Mouse (Mus musculus): ENCODE results near the gene Unc119. TPM values are rescaled to one million over a fixed set of nuclear protein-coding genes. Genes with fewer than 3 reads are reported as not detected.

Gene Unc119
- total and polyA plus RNA-seq, 2 experiments from 2014 or later: 82.0 to 125 TPM

DNA sequence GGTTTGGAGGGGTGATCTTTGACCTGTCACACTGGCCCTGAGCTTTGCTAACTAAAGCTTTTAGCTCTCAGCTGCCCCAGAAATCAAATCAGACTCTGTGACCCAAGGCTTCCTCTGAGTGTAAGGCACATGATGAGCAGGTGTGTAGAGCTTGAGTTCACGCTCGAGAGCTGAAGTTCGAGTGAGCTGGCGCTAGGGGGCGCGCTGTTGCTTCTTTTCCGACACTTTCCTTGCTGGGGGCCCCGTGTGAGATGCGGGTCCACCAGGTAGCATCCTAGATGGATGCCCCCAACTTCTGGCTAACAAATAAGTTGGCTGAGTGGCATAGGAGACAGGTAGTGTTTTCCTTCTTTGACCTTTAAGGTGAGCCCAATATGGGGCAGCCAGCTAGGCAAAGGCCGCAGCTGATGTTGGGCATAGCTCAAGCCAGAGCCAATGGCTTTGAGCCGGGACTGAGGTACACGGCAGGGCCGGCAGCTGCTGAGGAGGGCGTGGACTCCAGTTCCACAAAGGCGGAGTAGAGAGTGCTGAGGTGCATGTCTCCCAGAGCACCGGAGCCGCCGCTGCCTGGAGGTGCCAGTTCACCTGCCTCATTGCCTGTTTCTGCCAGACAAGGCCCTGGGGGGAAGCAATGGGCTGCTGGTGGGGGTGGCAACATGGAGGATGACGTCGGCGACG lies 15.2 kb downstream of the Unc119 start:
- no peaks in the 10 kb centered on the region for H3K4me1 ChIP-seq (ENCODE audit: insufficient read depth, low read length)
- H3K4me3 ChIP-seq (ENCODE audit: low read length): no peak overlapping the region
- H3K27me3 ChIP-seq (ENCODE audit: insufficient read depth, low read length): no peaks in the 10 kb centered on the region
- no peaks in the 10 kb centered on the region for H3K36me3 ChIP-seq (ENCODE audit: insufficient read depth, low read length)
- no peaks in the 10 kb centered on the region for H3K9me3 ChIP-seq (ENCODE audit: low read length)
- DNase-seq (ENCODE audit: low spot score): peak; percentile 64
- no peak overlapping the region for H3K4me2 ChIP-seq (ENCODE audit: low read depth, low read length)
- no peak for ATAC-seq
- 16% methylated on average over 22 of the region's 22 CpGs for WGBS
- TF ChIP-seq CTCF (IDR thresholded peaks at IDR 0.05; ENCODE audit: low read depth): peak; percentile 72
- no peak overlapping the region for H3K9ac ChIP-seq (replicated peaks; ENCODE audit: low read length)
- no peak overlapping the region for H3K27ac ChIP-seq

- TF ChIP-seq CTCF (IDR thresholded peaks at IDR 0.05; ENCODE audit: low read depth): peak; percentile 81
- ATAC-seq (peak; percentile 62), DNase-seq (ENCODE audit: low spot score) (peak; percentile 90)
- H3K9ac ChIP-seq (replicated peaks; ENCODE audit: low read length): no peak overlapping the region
- peak overlapping the region; percentile 45 for H3K4me2 ChIP-seq (ENCODE audit: low read depth, low read length)
- H3K27ac ChIP-seq: no peak overlapping the region
- 11% methylated on average over 13 of the region's 13 CpGs for WGBS
- no peaks in the 10 kb centered on the region for H3K36me3 ChIP-seq (ENCODE audit: insufficient read depth, low read length)
- no peaks in the 10 kb centered on the region for H3K9me3 ChIP-seq (ENCODE audit: low read length)
- H3K4me3 ChIP-seq (ENCODE audit: low read length): peak overlapping the region; percentile 13; the same call in 1 of the 2 replicates
- H3K4me1 ChIP-seq (ENCODE audit: insufficient read depth, low read length): no peaks in the 10 kb centered on the region
- no peaks in the 10 kb centered on the region for H3K27me3 ChIP-seq (ENCODE audit: insufficient read depth, low read length)
These were observed 17.0 kb downstream of the Unc119 start for GRCm38 (mm10) chr11:78360125-78360788.

DNA sequence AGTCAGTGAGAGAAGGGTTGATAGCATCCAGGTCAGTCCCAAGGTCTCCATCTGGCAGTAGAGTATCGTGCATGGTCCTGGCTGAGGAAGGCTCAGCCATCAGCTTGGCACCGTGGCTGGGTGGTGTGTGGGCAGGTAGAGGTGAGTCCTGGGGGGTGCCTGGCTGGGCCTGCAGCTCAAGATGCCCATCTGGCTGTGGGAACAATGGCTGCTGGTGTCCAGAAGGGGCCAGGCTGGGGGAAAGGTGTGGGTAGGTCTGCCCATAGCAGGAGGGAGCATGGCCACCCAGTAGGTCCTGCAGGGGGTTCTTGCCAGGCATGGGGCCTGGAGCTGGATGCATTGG lies 17.5 kb downstream of the Unc119 start:
- H3K4me2 ChIP-seq (ENCODE audit: low read depth, low read length): no peak overlapping the region
- H3K4me3 ChIP-seq (ENCODE audit: low read length): no peak overlapping the region
- no peak overlapping the region for H3K27ac ChIP-seq
- H3K27me3 ChIP-seq (ENCODE audit: insufficient read depth, low read length): no peaks in the 10 kb centered on the region
- H3K4me1 ChIP-seq (ENCODE audit: insufficient read depth, low read length): no peaks in the 10 kb centered on the region
- no peaks in the 10 kb centered on the region for H3K36me3 ChIP-seq (ENCODE audit: insufficient read depth, low read length)
- 68% methylated on average over 2 of the region's 2 CpGs for WGBS
- no peak for TF ChIP-seq CTCF (IDR thresholded peaks at IDR 0.05; ENCODE audit: low read depth)
- ATAC-seq (peak; percentile 41), DNase-seq (ENCODE audit: low spot score) (no peak)
- no peaks in the 10 kb centered on the region for H3K9me3 ChIP-seq (ENCODE audit: low read length)
- no peak overlapping the region for H3K9ac ChIP-seq (replicated peaks; ENCODE audit: low read length)

DNA sequence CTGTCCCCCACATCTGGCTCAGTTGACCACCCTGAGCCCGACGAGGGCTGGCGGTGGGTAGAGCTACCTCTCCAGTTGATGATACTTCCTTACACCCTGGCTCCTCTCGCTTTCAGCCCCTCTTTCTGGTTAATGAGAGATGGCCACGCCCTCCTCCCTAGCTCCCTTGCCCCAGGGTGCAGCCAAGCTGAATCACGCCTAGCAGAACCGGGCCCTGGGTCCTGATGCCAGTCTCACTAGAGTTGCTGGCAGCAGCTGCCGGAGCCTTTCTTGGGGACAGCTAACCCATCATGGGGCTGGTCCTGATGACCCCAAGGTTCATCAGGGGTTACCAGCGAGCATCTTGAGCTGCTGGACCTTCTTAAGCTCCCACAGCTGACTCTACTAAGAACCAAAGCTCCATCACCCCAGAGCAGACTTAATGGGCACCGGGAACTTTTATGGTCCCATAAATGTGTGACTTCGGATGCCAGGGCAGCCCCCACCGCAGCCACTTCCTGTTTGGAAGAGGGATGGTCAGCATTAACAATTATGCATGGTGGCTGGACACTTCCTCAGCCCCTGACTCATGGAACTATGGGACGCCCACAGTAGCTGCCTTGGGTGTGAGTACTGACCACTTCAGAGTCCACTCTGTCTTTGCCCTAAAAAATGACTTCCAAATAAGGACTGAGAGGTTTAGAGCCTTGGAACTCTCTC lies 20.2 kb downstream of the Unc119 start:
- no peaks in the 10 kb centered on the region for H3K36me3 ChIP-seq (ENCODE audit: insufficient read depth, low read length)
- no peak for TF ChIP-seq CTCF (IDR thresholded peaks at IDR 0.05; ENCODE audit: low read depth)
- no peaks in the 10 kb centered on the region for H3K4me1 ChIP-seq (ENCODE audit: insufficient read depth, low read length)
- H3K27me3 ChIP-seq (ENCODE audit: insufficient read depth, low read length): no peaks in the 10 kb centered on the region
- H3K4me2 ChIP-seq (ENCODE audit: low read depth, low read length): no peak overlapping the region
- 84% methylated on average over 13 of the region's 13 CpGs for WGBS
- H3K4me3 ChIP-seq (ENCODE audit: low read length): no peak overlapping the region
- ATAC-seq (no peak), DNase-seq (ENCODE audit: low spot score) (no peak)
- H3K9ac ChIP-seq (replicated peaks; ENCODE audit: low read length): no peak overlapping the region
- no peak overlapping the region for H3K27ac ChIP-seq
- H3K9me3 ChIP-seq (ENCODE audit: low read length): no peaks in the 10 kb centered on the region

GRCm38 (mm10) chr11:78364103-78364502 lies 20.8 kb downstream of the Unc119 start:
- Histone ChIP-seq H3K27ac (no peak overlapping the region), H3K9ac (replicated peaks; ENCODE audit: low read length) (no peak overlapping the region), H3K4me1 (ENCODE audit: insufficient read depth, low read length) (no peaks in the 10 kb centered on the region), H3K9me3 (ENCODE audit: low read length) (no peaks in the 10 kb centered on the region), H3K4me3 (ENCODE audit: low read length) (no peak overlapping the region), H3K36me3 (ENCODE audit: insufficient read depth, low read length) (no peaks in the 10 kb centered on the region), H3K4me2 (ENCODE audit: low read depth, low read length) (no peak overlapping the region), H3K27me3 (ENCODE audit: insufficient read depth, low read length) (no peaks in the 10 kb centered on the region)
- ATAC-seq: no peak
- 58% methylated on average over 8 of the region's 8 CpGs for WGBS
- TF ChIP-seq CTCF (IDR thresholded peaks at IDR 0.05; ENCODE audit: low read depth): no peak
- DNase-seq (ENCODE audit: low spot score): no peak

GRCm38 (mm10) chr11:78367456-78368225 lies 24.4 kb downstream of the Unc119 start:
- H3K4me2 ChIP-seq (ENCODE audit: low read depth, low read length): no peak overlapping the region
- H3K27me3 ChIP-seq (ENCODE audit: insufficient read depth, low read length): no peaks in the 10 kb centered on the region
- DNase-seq (ENCODE audit: low spot score) (no peak), ATAC-seq (no peak)
- H3K27ac ChIP-seq: no peak overlapping the region
- no peak overlapping the region for H3K9ac ChIP-seq (replicated peaks; ENCODE audit: low read length)
- H3K4me1 ChIP-seq (ENCODE audit: insufficient read depth, low read length): no peaks in the 10 kb centered on the region
- 92% methylated on average over 15 of the region's 15 CpGs for WGBS
- H3K9me3 ChIP-seq (ENCODE audit: low read length): no peaks in the 10 kb centered on the region
- no peak for TF ChIP-seq CTCF (IDR thresholded peaks at IDR 0.05; ENCODE audit: low read depth)
- H3K4me3 ChIP-seq (ENCODE audit: low read length): no peak overlapping the region
- no peaks in the 10 kb centered on the region for H3K36me3 ChIP-seq (ENCODE audit: insufficient read depth, low read length)
